Mouse (Mus musculus) forelimb bud, embryonic 11.5 days (tissue): ENCODE measurements around the gene Kcnab1.
"Not testable (repeated sequence)": the region's sequence is repeated elsewhere in the genome, so short reads cannot be mapped to it uniquely, and the experiment has no call there.

ENCODE experiments used
- DNase-seq: peaks from one replicate; pipeline ENCODE4 v3.0.0-alpha.2; 2012; ENCODE audit warnings: low read depth, low spot score

The Kcnab1 gene

GRCm38 (mm10) chr3:65365184-65365583, 256.0 kb downstream of the Kcnab1 start:
- DNase-seq, result no peak

- no peak for DNase-seq
These were observed 256.9 kb downstream of the Kcnab1 start for GRCm38 (mm10) chr3:65365921-65366710.

DNA sequence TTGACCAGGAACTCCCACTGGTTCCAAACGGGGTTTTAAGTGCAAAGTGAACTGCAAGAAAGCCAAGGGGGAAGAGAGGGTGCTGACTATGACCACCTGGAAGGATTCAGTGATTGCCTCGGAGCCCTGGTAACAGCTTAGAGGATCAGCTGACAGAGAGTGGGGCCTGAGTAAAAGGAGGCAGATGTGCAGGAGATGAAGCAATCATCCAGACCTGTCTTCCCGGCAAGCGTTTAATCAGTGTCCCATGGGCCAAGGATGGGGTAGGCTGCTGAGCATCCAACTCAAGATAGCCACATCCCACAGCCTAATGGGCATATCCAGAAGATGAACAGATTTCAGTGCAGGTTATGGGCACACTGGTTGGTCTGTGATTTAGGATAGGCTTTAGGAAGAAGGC, 258.8 kb downstream of the Kcnab1 start:
- no peak for DNase-seq

GRCm38 (mm10) chr3:65372552-65372951, 263.4 kb downstream of the Kcnab1 start:
- DNase-seq, result no peak

DNA sequence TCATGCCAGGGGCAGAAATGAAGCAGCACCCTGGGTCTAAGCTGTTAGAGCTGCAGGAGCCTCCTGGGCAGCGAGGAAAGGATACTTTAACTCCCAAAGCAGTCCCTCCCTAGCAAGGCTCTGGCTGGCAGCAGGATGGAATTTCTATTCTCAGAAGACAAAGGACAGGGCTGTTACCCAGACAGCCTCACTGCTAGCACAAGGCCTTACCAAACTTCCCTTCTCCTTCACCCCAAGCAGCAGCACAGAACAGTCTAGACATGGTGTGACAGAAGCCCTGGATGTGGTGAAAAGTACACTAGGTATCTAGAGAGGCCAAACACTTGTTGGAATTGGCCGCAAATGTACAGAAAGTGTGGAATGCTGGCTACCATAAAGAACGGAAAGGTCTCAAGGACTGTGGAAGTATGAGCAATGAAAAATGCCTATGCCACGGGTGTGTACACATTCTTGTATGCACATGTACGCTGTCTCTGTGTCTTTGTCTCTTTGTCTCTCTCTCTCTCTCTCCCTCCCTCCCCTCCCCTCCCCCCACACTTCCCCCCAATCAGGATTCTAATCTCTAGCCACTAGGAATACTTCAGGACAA, 264.5 kb downstream of the Kcnab1 start:
- DNase-seq, result no peak

DNA sequence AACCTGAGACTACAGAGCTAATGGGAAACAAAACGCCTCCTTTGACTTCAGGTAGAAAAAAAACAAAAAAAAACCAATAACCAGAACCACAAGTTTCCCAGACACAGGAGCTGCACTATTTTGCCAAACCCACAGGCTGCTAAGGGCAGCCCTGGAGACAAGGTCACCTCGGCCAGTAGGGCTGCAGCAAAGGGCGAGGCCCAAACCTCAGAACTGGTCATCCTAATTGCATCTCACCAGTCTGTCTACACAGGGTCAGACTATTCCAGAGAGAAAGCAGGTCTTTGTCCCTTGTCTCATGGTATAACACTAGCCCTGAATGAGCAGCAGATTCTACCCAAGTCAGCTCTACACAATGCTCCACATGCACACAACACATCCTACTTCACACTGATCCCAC, 265.5 kb downstream of the Kcnab1 start:
- no peak for DNase-seq

DNA sequence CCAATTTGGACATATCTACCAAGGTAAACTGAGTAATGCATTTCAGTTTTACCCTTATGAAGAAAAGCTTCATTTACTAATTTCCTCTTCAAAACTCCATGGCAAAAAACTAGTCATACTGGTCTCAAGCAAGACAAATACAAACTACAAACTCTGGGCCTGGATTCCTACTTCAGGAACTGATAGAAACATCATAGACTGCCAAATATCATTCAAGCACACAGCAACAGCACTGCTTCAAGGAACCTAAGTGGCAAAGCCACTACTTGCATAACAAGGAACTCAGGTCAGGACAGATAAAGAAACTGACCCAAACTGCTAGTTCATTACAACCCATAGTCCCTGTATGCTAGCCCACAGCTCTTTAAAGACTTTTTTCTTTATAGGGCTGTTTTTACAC, 269.5 kb downstream of the Kcnab1 start:
- no peak for DNase-seq

GRCm38 (mm10) chr3:65379884-65380539, 270.8 kb downstream of the Kcnab1 start:
- no peak for DNase-seq

DNA sequence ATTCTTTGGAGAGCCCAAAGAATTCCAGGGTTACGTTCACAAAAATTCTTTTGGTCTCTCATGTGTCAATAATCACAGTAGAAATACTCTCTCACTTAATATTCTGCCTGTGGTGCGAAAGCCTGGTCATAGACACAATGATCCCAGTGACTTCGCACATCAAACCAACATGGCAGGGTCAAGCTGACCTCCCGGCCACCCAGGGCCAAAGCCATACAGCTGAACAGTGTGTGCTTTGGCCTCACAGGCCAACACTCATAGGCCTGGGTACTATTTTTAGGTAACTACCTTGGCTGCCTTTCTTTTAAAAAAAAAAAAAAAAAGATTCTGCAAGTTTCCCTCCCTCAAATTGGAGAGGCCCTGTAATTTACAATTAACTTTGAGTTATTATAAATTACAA, 271.9 kb downstream of the Kcnab1 start:
- no peak for DNase-seq

DNA sequence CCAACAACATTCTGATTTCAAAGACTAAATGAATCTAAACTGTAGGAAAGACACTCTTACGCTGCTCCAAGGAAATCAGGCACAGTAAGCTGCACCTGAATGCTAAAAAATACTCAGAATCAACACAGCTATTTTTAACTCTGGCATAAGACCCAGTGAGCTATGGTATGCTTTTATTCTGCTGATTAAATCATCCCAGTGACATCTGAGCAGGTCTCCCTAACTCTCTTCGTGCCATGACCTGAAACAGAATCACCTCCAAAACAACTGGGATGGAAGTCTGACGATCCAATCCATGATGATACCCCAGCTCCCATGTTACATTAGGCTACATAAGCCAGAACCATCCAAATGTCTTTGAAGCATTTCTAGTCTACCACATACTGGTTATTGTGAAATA, 275.2 kb downstream of the Kcnab1 start:
- no peak for DNase-seq

GRCm38 (mm10) chr3:65385771-65386170, 276.6 kb downstream of the Kcnab1 start:
- DNase-seq, result no peak

DNA sequence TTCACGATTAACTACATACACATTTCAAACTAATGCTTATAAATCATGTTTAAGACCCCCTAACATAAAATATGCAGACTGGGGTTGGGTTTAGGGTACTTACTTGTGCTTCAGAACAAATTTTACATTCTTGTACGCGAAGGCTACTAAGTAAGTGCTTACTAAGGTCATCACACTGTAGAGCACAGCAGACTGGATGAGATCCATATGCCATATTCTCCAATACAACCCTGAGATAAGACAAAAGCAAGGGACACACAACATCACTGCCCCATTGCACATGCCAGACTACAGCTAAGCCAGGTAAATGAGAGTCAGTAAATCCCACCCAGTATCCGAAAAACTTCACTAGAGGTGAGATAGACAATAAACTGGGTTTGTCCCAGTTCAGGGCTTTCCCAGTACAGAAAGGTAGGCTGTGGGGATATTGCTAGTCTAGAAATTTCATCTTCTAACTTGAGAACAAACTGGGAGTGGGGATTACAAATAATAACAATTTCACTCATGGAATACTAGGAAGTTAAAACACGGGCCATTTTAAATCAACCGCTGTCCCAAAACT, 282.1 kb downstream of the Kcnab1 start:
- DNase-seq, result peak; percentile 9

DNA sequence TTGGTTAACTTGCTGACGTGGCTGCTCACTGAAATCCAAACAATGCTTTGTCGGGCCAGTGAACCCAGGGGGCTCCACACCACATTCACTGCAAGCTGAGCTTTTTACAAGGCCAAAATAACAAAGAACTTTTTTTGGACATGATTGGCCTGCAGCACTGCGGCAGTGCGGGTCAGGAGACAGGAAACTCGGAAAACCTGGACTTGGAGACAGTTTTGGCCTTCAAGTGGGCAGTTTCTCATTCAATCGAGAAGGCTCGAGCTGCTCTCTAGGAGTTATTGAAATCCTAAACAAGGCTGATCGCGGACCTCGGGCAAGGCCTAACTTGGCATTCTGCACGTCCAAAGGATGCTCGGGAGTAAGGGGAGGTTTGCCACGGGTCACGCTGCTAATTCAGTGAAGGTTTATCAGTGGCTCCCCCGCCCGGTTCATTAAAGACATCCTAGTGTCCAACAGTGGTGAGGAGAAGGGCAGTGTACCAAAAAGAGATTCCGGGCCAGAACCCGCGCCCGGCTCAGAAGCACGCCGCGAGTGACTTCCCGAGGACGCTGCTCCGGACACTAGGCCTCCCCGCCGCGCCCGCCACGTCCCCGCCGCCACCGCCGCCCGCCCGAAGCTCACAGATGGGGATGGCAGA, 282.7 kb downstream of the Kcnab1 start:
- peak; percentile 50 for DNase-seq

- DNase-seq, result peak; percentile 98
These were observed 283.2 kb downstream of the Kcnab1 start, which contains the start of gene Ssr3 for GRCm38 (mm10) chr3:65392421-65392817. Ssr3 (minus strand) TSS chr3:65392623.

DNA sequence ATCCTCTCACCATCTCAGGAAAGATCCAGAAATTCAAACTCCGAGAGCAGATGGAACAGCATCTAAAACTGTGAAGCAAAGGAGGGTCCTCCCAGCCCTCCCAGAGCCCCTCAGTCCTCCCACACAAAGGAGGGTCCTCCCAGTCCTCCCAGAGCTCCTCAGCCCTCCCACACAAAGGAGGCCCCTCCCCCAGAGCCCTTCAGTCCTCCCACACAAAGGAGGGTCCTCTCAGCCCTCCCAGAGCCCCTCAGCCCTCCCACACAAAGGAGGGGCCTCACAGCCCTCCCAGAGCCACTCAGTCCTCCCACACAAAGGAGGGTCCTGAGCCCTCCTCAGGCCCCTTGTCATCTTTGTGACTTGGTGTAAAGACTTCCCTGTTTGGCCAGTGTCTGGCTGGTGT, 285.9 kb downstream of the Kcnab1 start:
- not testable (repeated sequence) for DNase-seq

- no peak for DNase-seq
These were observed 287.8 kb downstream of the Kcnab1 start for GRCm38 (mm10) chr3:65396835-65397504.

DNA sequence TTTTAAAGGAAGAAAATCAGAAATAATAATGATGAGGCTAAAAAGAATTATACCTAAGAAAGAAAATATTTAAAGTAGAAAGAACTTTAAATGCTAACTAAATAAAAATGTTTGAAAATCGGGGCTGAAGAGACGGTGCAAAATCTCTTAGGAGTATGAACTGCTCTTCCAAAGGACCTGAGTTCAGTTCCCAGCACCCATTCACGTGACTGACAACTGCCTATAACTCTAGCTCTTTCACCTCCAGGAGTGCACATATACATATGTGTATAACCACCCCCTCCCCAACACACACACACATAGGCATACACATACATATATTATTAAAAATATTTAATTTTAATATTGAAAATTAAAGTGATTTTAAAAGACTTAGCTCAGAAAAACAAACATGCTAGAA, 288.4 kb downstream of the Kcnab1 start:
- DNase-seq, result no peak

DNA sequence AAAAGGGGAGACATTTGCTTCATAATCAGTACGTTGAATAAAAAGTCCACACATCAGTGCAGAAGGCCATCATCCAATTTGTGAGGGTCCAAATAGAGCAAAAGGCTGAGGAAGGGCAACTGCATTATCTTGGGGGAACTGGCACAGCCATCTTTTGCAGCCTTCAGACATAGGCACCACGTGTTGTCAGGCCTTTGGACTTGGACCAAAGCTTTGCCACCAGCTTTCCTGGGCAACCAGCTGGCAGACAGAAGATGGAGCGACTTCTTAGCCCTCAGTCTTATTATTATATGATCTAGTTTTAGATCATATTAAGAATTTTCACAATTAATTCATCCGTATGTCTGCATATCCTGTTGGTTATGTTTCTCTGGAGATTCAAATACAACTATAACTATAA, 296.6 kb downstream of the Kcnab1 start:
- DNase-seq, result no peak

DNA sequence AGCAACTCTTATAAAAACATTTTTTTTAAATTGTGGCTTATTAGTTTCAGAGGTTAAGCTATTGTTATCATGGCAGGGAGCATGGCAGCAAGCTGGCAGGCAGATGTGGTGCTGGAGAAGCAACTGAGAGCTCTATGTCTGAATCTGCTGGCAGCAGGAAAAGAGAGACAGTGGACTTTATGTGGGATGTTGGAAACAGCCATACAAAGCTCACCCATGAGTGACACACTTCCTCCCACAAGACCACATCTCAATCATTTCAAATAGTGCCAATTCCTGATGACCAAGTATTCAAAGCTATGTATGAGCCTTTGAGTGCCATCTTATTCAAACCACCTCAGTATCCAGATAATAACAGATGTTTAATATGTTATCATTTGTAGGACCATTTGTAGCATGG, 298.7 kb downstream of the Kcnab1 start:
- DNase-seq, result no peak

GRCm38 (mm10) chr3:65416571-65416970, 307.4 kb downstream of the Kcnab1 start:
- no peak for DNase-seq

DNA sequence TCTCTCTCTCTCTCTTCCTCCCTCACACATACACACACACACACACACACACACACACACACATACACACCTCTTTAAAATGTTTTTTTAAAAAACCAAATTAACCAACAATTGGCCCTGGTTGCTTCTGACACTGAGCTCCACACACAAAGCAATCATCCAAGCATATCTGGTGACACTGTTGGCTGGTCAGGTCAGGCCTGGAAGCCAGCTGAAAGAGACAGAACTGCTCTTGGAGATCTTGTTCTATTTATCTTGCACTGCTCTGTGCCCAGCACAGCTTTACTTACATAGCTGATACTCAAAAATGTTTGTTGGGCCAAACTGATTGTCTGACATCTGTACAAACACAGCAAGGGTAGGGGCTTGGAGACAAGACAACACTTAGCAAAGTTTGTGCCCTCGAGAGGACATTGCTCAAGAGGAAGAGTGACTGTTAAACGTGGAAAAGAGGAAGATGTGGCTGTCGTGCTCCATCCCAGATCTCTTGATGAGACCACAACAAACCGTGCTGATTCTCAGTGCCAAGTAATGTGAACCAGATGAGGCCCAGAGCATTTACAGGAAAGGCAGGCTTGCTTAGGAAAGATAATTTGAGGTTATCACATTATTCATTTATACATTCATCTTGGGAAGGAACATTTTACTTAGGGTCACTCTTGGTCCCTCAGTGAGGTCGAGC, 308.9 kb downstream of the Kcnab1 start:
- no peak for DNase-seq
